Comparison of ENCODE assay signal across 20 mouse cellular contexts in genomic region chr17:68236992-68237391, GRCm38 (mm10). TPM values are rescaled to one million over a fixed set of nuclear protein-coding genes. Genes with fewer than 3 reads are reported as not detected.
DNase-seq lines count a peak whose midpoint lies in the region; ATAC-seq lines count a peak whose summit lies in the region.
"Had no signal": no experiment of that assay in that cellular context is flagged by ENCODE, and none has a peak within 500 bp of the region (broad histone marks: within the 10 kb centered on the region; RNA-seq: fewer than 3 reads in every experiment).

No protein-coding gene starts in this region.

- H3K27ac ChIP-seq in heart, embryonic 12.5 days (ENCODE audit: poor library complexity, severe bottlenecking): no peak overlapping the region
- H3K27ac ChIP-seq in midbrain, embryonic 11.5 days (ENCODE audit: low read depth, low read length): no peak overlapping the region
- H3K27ac ChIP-seq in midbrain, embryonic 14.5 days (replicated peaks; ENCODE audit: low read depth, low read length): no peak overlapping the region
- H3K27ac ChIP-seq in liver, embryonic 12.5 days: no peak overlapping the region
- H3K27ac ChIP-seq: embryonic facial prominence, embryonic 12.5 days; forebrain, embryonic 15.5 days; hindbrain, embryonic 10.5 days; hindbrain, embryonic 14.5 days had no signal

- H3K27me3 ChIP-seq in heart, embryonic 12.5 days (replicated peaks): no peaks in the 10 kb centered on the region
- H3K27me3 ChIP-seq in midbrain, embryonic 11.5 days (ENCODE audit: control insufficient read depth, insufficient read depth, low read length): no peaks in the 10 kb centered on the region
- H3K27me3 ChIP-seq in midbrain, embryonic 14.5 days (ENCODE audit: control insufficient read depth, insufficient read depth, low read length): no peaks in the 10 kb centered on the region
- H3K27me3 ChIP-seq in liver, embryonic 12.5 days (replicated peaks): no peaks in the 10 kb centered on the region
- H3K27me3 ChIP-seq: embryonic facial prominence, embryonic 12.5 days; forebrain, embryonic 15.5 days had no signal

- peak; percentile 83 for ATAC-seq in heart, embryonic 12.5 days (ENCODE audit: insufficient number of reproducible peaks, low FRiP score)
- no peak for ATAC-seq in midbrain, embryonic 11.5 days (ENCODE audit: low FRiP score)
- no peak; the same call in 1 of the 2 replicates for ATAC-seq in midbrain, embryonic 14.5 days (ENCODE audit: low FRiP score, low TSS enrichment)
- ATAC-seq in liver, embryonic 12.5 days: 0 out of 2 replicates have a peak, but pooled peaks have one; percentile 54
- ATAC-seq: forebrain, embryonic 15.5 days; intestine, embryonic 16.5 days had no signal

- H3K9me3 ChIP-seq in heart, embryonic 12.5 days (replicated peaks): no peaks in the 10 kb centered on the region
- H3K9me3 ChIP-seq in midbrain, embryonic 11.5 days (ENCODE audit: control insufficient read depth, low read length): no peaks in the 10 kb centered on the region
- H3K9me3 ChIP-seq in midbrain, embryonic 14.5 days (ENCODE audit: control insufficient read depth, low read length): no peaks in the 10 kb centered on the region
- H3K9me3 ChIP-seq in liver, embryonic 12.5 days (replicated peaks): no peaks in the 10 kb centered on the region
- H3K9me3 ChIP-seq: embryonic facial prominence, embryonic 12.5 days; forebrain, embryonic 15.5 days; hindbrain, embryonic 10.5 days had no signal

- intact Hi-C loops in heart, postnatal 25 days (cut with DNase I): no loop called here

- no peak overlapping the region for H3K4me3 ChIP-seq in heart, embryonic 12.5 days
- no peak overlapping the region for H3K4me3 ChIP-seq in midbrain, embryonic 11.5 days (ENCODE audit: low read depth, low read length)
- H3K4me3 ChIP-seq in midbrain, embryonic 14.5 days (replicated peaks; ENCODE audit: low read depth, low read length): no peak overlapping the region
- H3K4me3 ChIP-seq in liver, embryonic 12.5 days: no peak overlapping the region
- H3K4me3 ChIP-seq: embryonic facial prominence, embryonic 12.5 days; forebrain, embryonic 15.5 days; hindbrain, embryonic 10.5 days had no signal

- no peak for DNase-seq in heart, postnatal 25 days (ENCODE audit: low spot score)
- peak; percentile 45 for DNase-seq in midbrain, embryonic 11.5 days (ENCODE audit: low spot score, missing footprints)
- DNase-seq in midbrain, embryonic 14.5 days: no peak
- no peak for DNase-seq in thymus, postnatal 14 days
- DNase-seq: adrenal gland, postnatal 10 days; cerebellum, adult 11 months; cerebellum, adult 8-10 months; cerebellum, postnatal 14 days; gastrocnemius, postnatal 10 days had no signal

- 70% methylated on average over 12 of the region's 12 CpGs for WGBS in heart, embryonic 12.5 days
- 87% methylated on average over 12 of the region's 12 CpGs for WGBS in midbrain, embryonic 11.5 days
- 90% methylated on average over 12 of the region's 12 CpGs for WGBS in midbrain, embryonic 14.5 days
- WGBS in liver, embryonic 12.5 days (ENCODE audit: insufficient replicate concordance): 62% methylated on average over 12 of the region's 12 CpGs

- H3K36me3 ChIP-seq in heart, embryonic 12.5 days: no peaks in the 10 kb centered on the region
- H3K36me3 ChIP-seq in midbrain, embryonic 11.5 days (ENCODE audit: control insufficient read depth, insufficient read depth, low read length): no peaks in the 10 kb centered on the region
- H3K36me3 ChIP-seq in midbrain, embryonic 14.5 days (ENCODE audit: control insufficient read depth, insufficient read depth, low read length): no peaks in the 10 kb centered on the region
- no peaks in the 10 kb centered on the region for H3K36me3 ChIP-seq in liver, embryonic 12.5 days
- H3K36me3 ChIP-seq: embryonic facial prominence, embryonic 12.5 days; forebrain, embryonic 15.5 days; G1E; hindbrain, embryonic 10.5 days had no signal

- H3K9ac ChIP-seq in heart, embryonic 12.5 days: no peak overlapping the region
- H3K9ac ChIP-seq in midbrain, embryonic 11.5 days (ENCODE audit: low read length): no peak overlapping the region
- H3K9ac ChIP-seq in midbrain, embryonic 14.5 days (replicated peaks; ENCODE audit: low read length): no peak overlapping the region
- no peak overlapping the region for H3K9ac ChIP-seq in liver, embryonic 12.5 days
- H3K9ac ChIP-seq: embryonic facial prominence, embryonic 12.5 days; forebrain, embryonic 15.5 days; hindbrain, embryonic 14.5 days had no signal

- H3K4me2 ChIP-seq in heart, embryonic 12.5 days: no peak overlapping the region
- no peak overlapping the region for H3K4me2 ChIP-seq in midbrain, embryonic 11.5 days
- H3K4me2 ChIP-seq in midbrain, embryonic 14.5 days (ENCODE audit: low read length): no peak overlapping the region
- H3K4me2 ChIP-seq in liver, embryonic 12.5 days: no peak overlapping the region
- H3K4me2 ChIP-seq: embryonic facial prominence, embryonic 12.5 days; forebrain, embryonic 15.5 days; hindbrain, embryonic 14.5 days had no signal

- no peaks in the 10 kb centered on the region for H3K4me1 ChIP-seq in heart, embryonic 12.5 days (replicated peaks)
- H3K4me1 ChIP-seq in midbrain, embryonic 11.5 days (ENCODE audit: control insufficient read depth, insufficient read depth, low read length): no peaks in the 10 kb centered on the region
- H3K4me1 ChIP-seq in midbrain, embryonic 14.5 days (ENCODE audit: control insufficient read depth, insufficient read depth, low read length): no peaks in the 10 kb centered on the region
- H3K4me1 ChIP-seq in liver, embryonic 12.5 days: no peaks in the 10 kb centered on the region
- H3K4me1 ChIP-seq: embryonic facial prominence, embryonic 12.5 days; forebrain, embryonic 15.5 days; hindbrain, embryonic 10.5 days had no signal

RNA-seq across cellular contexts. Expression of gene L3mbtl4, which starts 36.6 kb away (rescaled TPM):
- polyA plus RNA-seq in heart, embryonic 12.5 days (2016; fragmentation: Nextera tagmentation; extraction: Ambion mirVana): 0.08 TPM in 1 of 2 replicates, not detected in the other
- total RNA-seq in heart, postnatal 25 days (2021): not detected
- polyA plus RNA-seq in midbrain, embryonic 11.5 days (2014; fragmentation: Nextera tagmentation; extraction: Ambion mirVana): 0.10 and 0.11 TPM in 2 replicates
- polyA plus RNA-seq in midbrain, embryonic 14.5 days (2014; fragmentation: Nextera tagmentation; extraction: Ambion mirVana): 4.0 and 4.2 TPM in 2 replicates
- not detected in 2 replicates for polyA plus RNA-seq in liver, embryonic 12.5 days (2016; fragmentation: Nextera tagmentation; extraction: Ambion mirVana)
- total RNA-seq: gastrocnemius, postnatal 4 days had no signal
- polyA plus RNA-seq: forebrain, embryonic 11.5 days; G1E; heart, postnatal 0 days; hindbrain, embryonic 10.5 days had no signal

Comparison
In these comparisons a context has a peak if more than half of its experiments do, and no peak if none do; other contexts are left out.
1. ATAC-seq: peak in heart, embryonic 12.5 days (single experiment) and liver, embryonic 12.5 days (single experiment); none in midbrain, embryonic 11.5 days (single experiment) and midbrain, embryonic 14.5 days (single experiment).